Mouse (Mus musculus) stomach, embryonic 15.5 days (tissue): ENCODE results near the gene Olfr1095. TPM values are rescaled to one million over a fixed set of nuclear protein-coding genes. Genes with fewer than 3 reads are reported as not detected.

Experiments used
- ATAC-seq: fragments of 200-750 bp; cut with Nextera tagmentation; 2 replicates; pipeline ENCODE4 v1.8.0; 2017; ENCODE audit warnings: low read depth, moderate number of reproducible peaks, moderate TSS enrichment; ENCODE audit not compliant: insufficient read depth, low FRiP score
- H3K27ac ChIP-seq: fragments of 300-500 bp; sonication (generic); 2 replicates; pipeline ENCODE4 v1.5.1; 2015; ENCODE audit warnings: mild to moderate bottlenecking, inconsistent platforms
- H3K27me3 ChIP-seq: fragments of 300-500 bp; sonication (generic); replicated peaks from 2 replicates; pipeline ENCODE4 v1.6.1; 2015; ENCODE audit warnings: inconsistent platforms
- H3K36me3 ChIP-seq: fragments of 300-500 bp; sonication (generic); 2 replicates; pipeline ENCODE4 v1.6.1; 2015; ENCODE audit warnings: inconsistent platforms
- H3K4me1 ChIP-seq: fragments of 300-500 bp; sonication (generic); 2 replicates; pipeline ENCODE4 v1.6.1; 2015; ENCODE audit warnings: inconsistent platforms
- H3K4me2 ChIP-seq: fragments of 300-500 bp; sonication (generic); 2 replicates; pipeline ENCODE4 v1.6.1; 2015; ENCODE audit warnings: mild to moderate bottlenecking, inconsistent platforms
- H3K4me3 ChIP-seq: fragments of 300-500 bp; sonication (generic); replicated peaks from 2 replicates; pipeline ENCODE4 v1.5.1; 2015; ENCODE audit warnings: inconsistent platforms
- H3K9ac ChIP-seq: fragments of 300-500 bp; sonication (generic); 2 replicates; pipeline ENCODE4 v1.6.1; 2015; ENCODE audit warnings: inconsistent platforms
- H3K9me3 ChIP-seq: fragments of 300-500 bp; sonication (generic); 2 replicates; pipeline ENCODE4 v1.6.1; 2016; ENCODE audit warnings: inconsistent platforms
- WGBS: fragments of 180-500 bp; shearing (Covaris S2); methylation state at CpG from one replicate; pipeline ENCODE4 v1.1.7; 2015; 5-methylcytosine and 5-hydroxymethylcytosine counted together
- polyA plus RNA-seq: library from polyadenylated mRNA; unstranded; fragments of >200 nt; fragmentation: Nextera tagmentation; extraction: Ambion mirVana; gene quantifications from 2 replicates; pipeline ENCODE4 v1.2.1, GENCODE M21; 2015

The Olfr1095 gene
- not detected in 2 replicates for polyA plus RNA-seq

DNA sequence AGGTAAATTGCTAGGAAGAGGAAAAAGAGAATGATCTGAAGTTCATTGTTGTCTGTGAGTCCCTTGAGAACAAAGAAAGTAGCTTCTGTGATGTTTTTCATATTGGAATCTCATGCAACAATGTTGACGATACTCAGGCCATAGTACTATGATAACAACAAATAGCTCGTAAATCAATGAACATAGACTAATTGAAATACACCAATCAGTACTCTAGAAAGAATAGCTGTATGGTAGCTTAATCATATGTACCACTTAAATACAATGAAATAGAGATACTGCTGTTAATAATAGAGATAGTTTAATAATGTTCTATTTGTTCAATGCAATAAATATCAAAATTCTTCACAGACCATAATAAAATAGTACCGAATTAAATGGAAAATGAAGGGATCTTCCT is at the start of gene Olfr1095:
Gene Olfr1095, minus strand, starts transcription at position 101 of the 400 bp plus-strand sequence.
- ATAC-seq: no peak
- 87% methylated on average over 3 of the region's 3 CpGs for WGBS
- Histone ChIP-seq H3K36me3 (no peaks in the 10 kb centered on the region), H3K4me2 (no peak within 1 kb of the TSS), H3K9me3 (no peaks in the 10 kb centered on the region), H3K9ac (no peak within 1 kb of the TSS), H3K27me3 (no peaks in the 10 kb centered on the region), H3K4me3 (no peak within 1 kb of the TSS), H3K4me1 (no peaks in the 10 kb centered on the region), H3K27ac (no peak within 1 kb of the TSS)

DNA sequence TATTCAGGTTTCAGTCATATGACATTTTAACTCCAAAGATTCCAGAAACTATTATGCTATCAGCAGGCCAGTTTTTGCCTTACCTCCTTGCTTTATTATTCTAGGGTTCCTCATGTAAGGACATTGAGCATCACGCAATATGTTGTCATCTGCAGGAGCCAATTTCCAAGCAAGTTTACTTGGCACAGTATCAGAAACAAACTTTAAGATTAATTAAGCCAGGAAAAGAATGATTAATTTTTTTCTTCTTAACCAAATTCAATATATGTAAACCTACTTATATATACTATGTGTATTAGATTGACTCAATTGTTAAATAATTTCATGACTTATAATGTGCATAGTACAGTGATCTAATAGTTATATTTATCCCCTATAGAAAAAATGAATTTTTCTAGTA is 40.6 kb upstream of the Olfr1095 start, which contains the start of gene Olfr1097:
Gene Olfr1097, minus strand, starts transcription at position 101 of the 400 bp plus-strand sequence.
- Histone ChIP-seq H3K27ac (no peak within 1 kb of the TSS), H3K27me3 (no peaks in the 10 kb centered on the region), H3K4me1 (no peaks in the 10 kb centered on the region), H3K9ac (no peak within 1 kb of the TSS), H3K36me3 (no peaks in the 10 kb centered on the region), H3K4me2 (no peak within 1 kb of the TSS), H3K9me3 (no peaks in the 10 kb centered on the region), H3K4me3 (no peak within 1 kb of the TSS)
- ATAC-seq: no peak
- WGBS: 89% methylated on average over 1 of the region's 1 CpGs

DNA sequence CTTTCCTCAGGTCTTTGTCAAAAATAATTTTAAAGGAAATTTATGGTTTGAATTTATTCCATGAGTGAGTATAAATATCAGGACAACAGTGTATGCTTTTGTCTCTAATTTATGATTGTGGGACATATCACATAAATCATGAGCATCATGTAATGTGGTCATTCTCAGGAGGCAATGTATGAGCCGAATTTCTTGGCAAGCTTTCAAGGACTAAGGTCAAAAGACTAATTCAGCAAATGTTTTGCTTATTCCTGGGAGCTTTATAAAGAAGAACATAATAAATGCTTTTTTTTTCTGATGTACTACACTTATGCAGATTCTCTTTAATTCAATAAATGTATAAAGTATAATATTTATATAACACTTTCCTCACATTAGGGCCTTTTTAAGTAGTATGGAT is 23.2 kb upstream of the Olfr1095 start, which contains the start of gene Gm13723:
Gene Gm13723, minus strand, starts transcription at position 101 of the 400 bp plus-strand sequence.
- H3K4me1 ChIP-seq: no peaks in the 10 kb centered on the region
- 23% methylated on average over 1 of the region's 1 CpGs for WGBS
- H3K27ac ChIP-seq: no peak within 1 kb of the TSS
- no peaks in the 10 kb centered on the region for H3K36me3 ChIP-seq
- no peak for ATAC-seq
- H3K4me3 ChIP-seq: no peak within 1 kb of the TSS
- H3K27me3 ChIP-seq: no peaks in the 10 kb centered on the region
- no peak within 1 kb of the TSS for H3K9ac ChIP-seq
- H3K4me2 ChIP-seq: no peak within 1 kb of the TSS
- H3K9me3 ChIP-seq: no peaks in the 10 kb centered on the region

DNA sequence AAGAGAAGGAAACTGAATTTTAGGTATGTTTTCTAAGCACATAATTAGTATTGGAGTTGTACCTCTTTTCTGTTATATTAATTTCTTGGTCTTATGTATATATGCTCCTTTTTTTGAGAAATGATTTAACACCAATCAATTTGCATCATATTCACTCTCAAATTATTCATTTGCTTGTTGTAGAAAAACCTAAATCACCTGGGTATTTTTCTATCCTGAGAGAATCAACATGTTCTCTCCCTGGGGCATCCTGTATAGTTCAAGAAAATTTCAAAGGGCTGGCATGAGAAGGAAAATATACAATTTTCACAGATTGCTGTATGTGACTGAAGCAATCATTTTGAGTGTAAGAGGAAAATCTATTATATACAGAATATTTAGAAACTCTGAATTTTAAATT is 27.1 kb downstream of the Olfr1095 start, which contains the start of gene Olfr1094:
Gene Olfr1094, plus strand, starts transcription at position 301 of the 400 bp plus-strand sequence.
- Histone ChIP-seq H3K27me3 (no peaks in the 10 kb centered on the region), H3K36me3 (no peaks in the 10 kb centered on the region), H3K9ac (no peak within 1 kb of the TSS), H3K27ac (no peak within 1 kb of the TSS), H3K4me3 (no peak within 1 kb of the TSS), H3K4me2 (no peak within 1 kb of the TSS), H3K4me1 (no peaks in the 10 kb centered on the region), H3K9me3 (no peaks in the 10 kb centered on the region)
- ATAC-seq: no peak

DNA sequence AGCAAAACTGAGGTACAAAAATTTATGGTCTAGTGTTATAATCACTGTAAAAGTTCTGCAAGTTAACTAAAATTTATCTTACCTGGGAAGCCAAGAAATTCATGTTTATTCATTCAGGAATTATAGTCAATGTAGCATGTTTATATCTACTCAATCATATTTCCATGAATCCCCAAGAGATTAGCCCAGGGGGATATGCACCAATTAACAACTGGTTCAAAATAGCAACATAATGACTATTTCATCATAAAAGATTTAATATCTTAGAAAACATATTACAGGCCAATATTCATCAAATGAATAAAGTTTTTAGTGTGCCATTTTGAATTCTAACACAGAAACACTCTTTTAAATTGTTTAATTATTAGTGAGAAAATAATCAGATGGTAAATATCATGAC is 41.6 kb downstream of the Olfr1095 start, which contains the start of gene Olfr141:
Gene Olfr141, minus strand, starts transcription at position 101 of the 400 bp plus-strand sequence.
- Histone ChIP-seq H3K4me1 (no peaks in the 10 kb centered on the region), H3K4me3 (no peak within 1 kb of the TSS), H3K27me3 (no peaks in the 10 kb centered on the region), H3K36me3 (no peaks in the 10 kb centered on the region), H3K27ac (no peak within 1 kb of the TSS), H3K9ac (no peak within 1 kb of the TSS), H3K4me2 (no peak within 1 kb of the TSS), H3K9me3 (no peaks in the 10 kb centered on the region)
- no peak for ATAC-seq

Other genes starting within 250 kb of the Olfr1095 start
- not detected in 2 replicates for gene Olfr1084, start 212.0 kb downstream of the Olfr1095 start, polyA plus RNA-seq
- not detected in 2 replicates for gene Olfr1085, start 189.7 kb downstream of the Olfr1095 start, polyA plus RNA-seq
- not detected in 2 replicates for gene Olfr1086, start 171.6 kb downstream of the Olfr1095 start, polyA plus RNA-seq
- not detected in 2 replicates for gene Olfr1087, start 153.3 kb downstream of the Olfr1095 start, polyA plus RNA-seq
- gene Olfr1089, start 118.0 kb downstream of the Olfr1095 start, polyA plus RNA-seq: not detected in 2 replicates
- not detected in 2 replicates for gene Olfr1090, start 92.7 kb downstream of the Olfr1095 start, polyA plus RNA-seq
- not detected in 2 replicates for gene Olfr1093, start 69.2 kb downstream of the Olfr1095 start, polyA plus RNA-seq
- gene Olfr141, start 41.7 kb downstream of the Olfr1095 start, polyA plus RNA-seq: not detected in 2 replicates
- not detected in 2 replicates for gene Olfr1094, start 27.0 kb downstream of the Olfr1095 start, polyA plus RNA-seq
- not detected in 2 replicates for gene Gm13723, start 23.1 kb upstream of the Olfr1095 start, polyA plus RNA-seq
- gene Olfr1097, start 40.5 kb upstream of the Olfr1095 start, polyA plus RNA-seq: not detected in 2 replicates
- gene Olfr1098, start 72.8 kb upstream of the Olfr1095 start, polyA plus RNA-seq: not detected in 2 replicates
- gene Olfr1099, start 109.0 kb upstream of the Olfr1095 start, polyA plus RNA-seq: not detected in 2 replicates
- not detected in 2 replicates for gene Olfr1100, start 128.3 kb upstream of the Olfr1095 start, polyA plus RNA-seq
- not detected in 2 replicates for gene Olfr1101, start 139.5 kb upstream of the Olfr1095 start, polyA plus RNA-seq
- gene Olfr1102, start 146.7 kb upstream of the Olfr1095 start, polyA plus RNA-seq: not detected in 2 replicates
- not detected in 2 replicates for gene Olfr1104, start 175.4 kb upstream of the Olfr1095 start, polyA plus RNA-seq
- gene Olfr1105, start 184.8 kb upstream of the Olfr1095 start, polyA plus RNA-seq: not detected in 2 replicates
- not detected in 2 replicates for gene Olfr1106, start 200.6 kb upstream of the Olfr1095 start, polyA plus RNA-seq
- not detected in 2 replicates for gene Olfr1107, start 224.1 kb upstream of the Olfr1095 start, polyA plus RNA-seq
- not detected in 2 replicates for gene Olfr1109, start 244.3 kb upstream of the Olfr1095 start, polyA plus RNA-seq